Mouse (Mus musculus): ENCODE data around the gene Trim47.
A peak's percentile ranks its signal among the peaks of the same experiment; 100 is the strongest.
"Not testable (repeated sequence)": the region's sequence is repeated elsewhere in the genome, so short reads cannot be mapped to it uniquely, and the experiment has no call there.

Trim47 gene

DNA sequence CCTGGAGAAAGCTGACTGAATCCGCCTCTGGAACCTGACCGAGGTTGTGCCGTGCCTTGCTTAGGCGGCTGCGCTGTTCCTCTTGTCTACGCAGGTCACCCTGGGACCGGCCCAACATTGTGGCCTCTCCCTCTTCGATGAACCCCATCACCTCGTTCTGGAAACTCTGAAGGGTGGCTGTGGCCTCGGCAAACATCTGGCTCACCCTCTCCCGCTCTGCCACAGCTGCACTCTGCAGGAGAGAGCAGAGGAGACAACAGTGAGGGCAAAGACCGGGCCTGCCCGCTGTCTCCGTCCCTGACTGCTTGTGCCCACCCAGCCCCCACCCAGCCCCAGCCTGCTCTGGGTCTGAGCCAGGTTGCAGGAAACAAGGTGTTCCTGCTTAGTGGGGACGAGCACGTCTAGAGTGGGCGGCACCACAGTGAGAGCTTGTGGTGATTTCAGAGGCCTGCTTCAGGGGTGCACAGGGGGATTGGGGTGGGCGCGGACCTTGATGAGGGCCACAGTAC lies 19.2 kb downstream of the Trim47 start:
- DNase-seq (ENCODE audit: low spot score): no peak

DNA sequence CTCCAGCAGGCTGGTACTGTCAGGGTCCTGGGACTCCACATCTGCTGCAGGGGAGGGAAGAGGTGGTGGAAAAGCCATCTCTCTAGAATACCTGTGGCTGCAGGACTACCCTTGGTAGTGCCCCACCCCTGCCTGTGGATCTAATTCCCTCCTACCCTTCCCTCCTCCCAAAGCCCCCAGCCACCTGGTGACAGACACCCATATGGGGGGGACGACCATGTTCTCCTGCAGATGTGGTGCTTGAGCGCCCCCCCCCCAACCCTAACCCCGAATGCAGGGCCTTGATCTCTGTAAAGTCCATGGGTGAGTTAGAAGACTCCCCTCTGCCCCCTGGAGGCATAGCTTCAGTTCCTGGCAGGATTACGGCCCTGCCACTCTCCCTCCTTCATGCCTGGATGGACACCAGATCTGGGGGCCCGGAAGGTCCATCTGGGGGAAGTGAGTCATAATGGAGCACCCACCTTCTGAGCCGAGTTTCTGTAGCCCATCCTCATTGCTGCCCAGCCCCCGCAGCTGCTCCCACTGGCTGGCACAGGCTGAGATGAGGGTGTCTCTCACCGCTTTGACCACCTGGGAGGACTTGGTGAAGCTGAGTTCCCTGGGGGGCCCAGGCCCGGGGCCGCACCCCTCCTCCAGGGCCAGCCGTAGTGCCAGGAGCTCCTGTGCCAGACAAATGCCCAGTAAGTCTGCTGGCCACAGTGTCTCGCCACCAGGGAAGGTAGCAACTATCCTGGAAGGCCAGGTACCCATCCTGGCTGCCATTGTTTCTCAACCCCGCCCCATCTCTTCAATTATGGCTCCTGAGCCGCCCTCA lies 19.8 kb downstream of the Trim47 start:
- DNase-seq (ENCODE audit: low spot score): no peak

DNA sequence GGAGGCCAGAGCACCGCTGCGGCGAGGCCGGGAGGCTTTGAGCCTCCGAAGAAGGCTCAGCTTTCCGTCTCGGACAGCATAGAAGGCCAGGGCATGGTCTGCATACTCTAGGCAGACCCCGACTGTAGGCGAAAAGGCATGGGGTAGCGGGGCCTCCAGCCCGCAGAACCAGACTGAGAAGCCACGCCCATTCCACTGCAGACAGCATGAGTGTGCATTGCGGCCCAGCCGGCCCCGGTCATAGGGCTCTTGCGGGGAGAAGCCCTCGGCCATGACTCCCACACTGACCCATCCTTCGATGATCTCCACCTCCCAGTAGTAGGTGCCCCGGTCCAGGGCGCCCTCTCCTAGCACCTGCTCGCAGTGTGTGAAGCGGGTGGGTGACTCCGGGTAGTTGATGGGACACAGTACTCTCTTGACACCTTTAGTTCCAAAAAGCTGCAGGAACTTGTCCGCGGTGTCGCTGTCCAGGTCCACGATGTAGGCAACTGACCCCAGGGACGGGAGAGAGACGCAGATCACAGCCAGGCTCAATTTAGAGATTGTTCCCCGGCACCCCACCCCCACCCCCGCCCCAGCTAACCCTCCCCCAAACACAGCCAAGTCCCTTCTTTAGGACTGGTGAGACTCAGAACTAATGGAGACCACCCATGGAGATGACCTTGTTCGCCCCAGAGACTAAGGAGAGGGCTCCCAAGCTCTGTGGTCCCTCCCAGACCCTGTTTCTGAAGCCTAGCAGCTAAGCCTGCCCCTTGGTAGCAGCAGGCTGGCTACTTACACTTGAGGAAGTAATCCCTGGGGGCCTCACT lies 20.7 kb downstream of the Trim47 start:
- DNase-seq (ENCODE audit: low spot score): no peak

GRCm38 (mm10) chr11:116105065-116105464 lies 21.9 kb downstream of the Trim47 start:
- DNase-seq (ENCODE audit: low spot score): no peak

- DNase-seq (ENCODE audit: low spot score): no peak
Measured at GRCm38 (mm10) chr11:116104006-116104646, 22.9 kb downstream of the Trim47 start.

- no peak for DNase-seq (ENCODE audit: low spot score)
Measured at GRCm38 (mm10) chr11:116103572-116103971, 23.4 kb downstream of the Trim47 start.

DNA sequence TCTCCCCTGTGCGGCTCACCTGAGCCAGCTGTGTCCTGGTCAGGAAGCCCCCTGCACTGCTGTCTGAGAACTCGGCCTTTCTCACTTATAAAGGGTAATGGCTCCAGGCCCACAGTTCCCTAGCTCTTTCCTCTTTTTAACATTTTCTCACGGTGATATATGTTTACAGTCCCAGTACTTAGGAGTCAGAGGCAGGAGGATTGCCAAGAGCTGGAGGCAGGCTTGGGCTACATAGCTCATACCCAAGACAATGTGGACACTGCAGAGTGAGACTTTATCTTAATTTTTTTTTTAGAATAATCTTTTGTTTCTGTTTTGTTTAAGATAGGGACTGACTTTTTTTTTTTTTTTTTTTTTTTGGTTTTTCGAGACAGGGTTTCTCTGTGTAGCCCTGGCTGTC lies 24.5 kb downstream of the Trim47 start:
- DNase-seq (ENCODE audit: low spot score): no peak

DNA sequence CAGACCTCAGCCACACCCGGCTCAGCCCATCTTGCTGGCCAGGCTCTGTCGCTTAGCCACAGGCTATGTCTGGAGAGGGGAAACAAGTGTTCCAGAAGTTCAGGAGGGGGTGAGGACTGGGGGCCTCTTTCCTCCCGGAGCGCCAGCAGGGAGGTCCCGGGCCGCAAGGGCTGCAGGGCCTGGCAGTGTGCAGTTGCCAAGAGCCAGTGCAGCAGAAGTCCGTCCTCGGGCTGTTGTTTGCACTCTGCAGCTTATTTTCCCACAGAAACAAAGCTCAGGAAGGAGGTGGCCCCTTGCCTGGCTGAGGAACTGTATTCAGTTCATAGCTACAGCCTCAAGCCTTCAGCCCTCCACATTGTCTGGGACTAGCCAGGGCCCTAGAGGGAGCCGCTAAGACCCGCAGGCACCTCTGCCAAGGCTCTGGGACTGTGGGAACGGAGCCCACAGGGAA lies 25.1 kb downstream of the Trim47 start:
- DNase-seq (ENCODE audit: low spot score): no peak

DNA sequence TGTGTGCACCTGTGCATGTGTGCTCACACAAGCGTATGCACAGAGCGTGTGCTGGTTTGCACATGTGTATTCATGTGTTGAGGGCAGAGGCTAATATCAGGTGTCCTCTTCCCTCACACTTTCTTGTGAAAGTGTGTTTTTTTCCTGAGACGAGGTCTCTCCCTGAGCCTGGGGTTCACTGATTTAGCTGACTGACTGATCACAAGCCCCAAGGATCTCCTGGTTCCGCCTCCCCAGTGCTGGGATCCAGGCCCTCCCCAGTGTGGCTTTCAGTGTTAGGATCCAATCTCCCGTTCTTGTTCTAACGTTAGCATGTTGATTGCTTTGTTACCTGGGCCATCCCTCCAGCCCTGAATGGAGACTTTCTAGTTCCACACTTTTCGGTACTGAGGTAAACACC lies 26.2 kb downstream of the Trim47 start:
- no peak for DNase-seq (ENCODE audit: low spot score)

GRCm38 (mm10) chr11:116100385-116100784 lies 26.6 kb downstream of the Trim47 start:
- DNase-seq (ENCODE audit: low spot score): peak; percentile 24

DNA sequence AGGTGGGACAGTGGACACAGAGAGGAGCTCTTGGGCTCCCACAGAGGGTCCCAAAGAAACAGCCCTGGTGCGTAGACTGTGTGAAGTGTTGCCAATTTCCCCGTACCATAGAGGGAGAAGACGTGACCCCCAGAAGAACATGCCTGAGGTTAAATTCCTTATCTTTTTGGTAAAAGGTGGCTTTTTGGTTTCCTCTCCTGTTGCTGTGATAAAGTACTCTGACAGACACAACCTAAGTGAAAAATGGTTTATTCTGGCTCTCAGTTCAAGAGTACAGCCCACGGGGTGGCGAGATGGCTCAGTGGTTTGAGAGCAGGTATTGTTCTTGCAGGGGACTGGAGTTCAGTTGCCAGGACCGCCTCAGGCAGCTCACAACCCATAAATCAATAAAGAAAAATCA lies 27.5 kb downstream of the Trim47 start:
- no peak for DNase-seq (ENCODE audit: low spot score)

DNA sequence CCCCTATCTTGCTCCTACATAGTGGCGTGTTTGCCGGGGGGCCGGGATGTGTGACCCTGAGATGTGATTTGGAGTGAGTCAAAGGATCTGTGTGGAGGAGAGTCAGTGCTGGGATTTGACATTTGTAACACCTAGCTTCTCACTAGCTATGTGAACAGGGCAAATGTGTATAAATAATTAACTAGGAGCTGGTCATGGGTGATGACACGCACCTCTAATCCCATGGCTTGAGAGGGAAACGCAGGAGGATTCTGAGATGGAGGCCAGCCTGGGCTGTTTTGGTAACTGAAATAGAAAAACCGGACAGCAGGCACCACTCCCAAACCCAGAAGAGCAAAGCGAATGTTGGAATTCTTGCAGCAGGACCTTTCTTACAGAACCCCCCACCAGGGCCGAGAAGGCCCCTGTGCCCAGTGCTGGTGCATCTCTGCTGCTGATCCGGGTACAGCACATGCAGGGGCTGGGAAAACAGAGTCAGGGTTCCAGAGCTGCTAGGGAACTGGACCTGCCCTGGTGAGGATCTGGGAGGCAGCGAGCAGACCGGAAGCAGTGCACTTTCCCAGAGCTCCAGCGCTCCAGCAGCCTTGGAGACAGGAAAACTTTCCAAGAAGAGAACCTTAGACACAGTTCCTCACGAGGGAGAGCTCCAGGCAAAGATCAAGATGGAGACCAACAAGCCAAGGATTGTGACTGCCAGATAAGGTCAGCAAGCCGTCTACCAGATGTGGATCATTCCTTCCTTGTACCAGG lies 28.1 kb downstream of the Trim47 start:
- DNase-seq (ENCODE audit: low spot score): peak; percentile 69

DNA sequence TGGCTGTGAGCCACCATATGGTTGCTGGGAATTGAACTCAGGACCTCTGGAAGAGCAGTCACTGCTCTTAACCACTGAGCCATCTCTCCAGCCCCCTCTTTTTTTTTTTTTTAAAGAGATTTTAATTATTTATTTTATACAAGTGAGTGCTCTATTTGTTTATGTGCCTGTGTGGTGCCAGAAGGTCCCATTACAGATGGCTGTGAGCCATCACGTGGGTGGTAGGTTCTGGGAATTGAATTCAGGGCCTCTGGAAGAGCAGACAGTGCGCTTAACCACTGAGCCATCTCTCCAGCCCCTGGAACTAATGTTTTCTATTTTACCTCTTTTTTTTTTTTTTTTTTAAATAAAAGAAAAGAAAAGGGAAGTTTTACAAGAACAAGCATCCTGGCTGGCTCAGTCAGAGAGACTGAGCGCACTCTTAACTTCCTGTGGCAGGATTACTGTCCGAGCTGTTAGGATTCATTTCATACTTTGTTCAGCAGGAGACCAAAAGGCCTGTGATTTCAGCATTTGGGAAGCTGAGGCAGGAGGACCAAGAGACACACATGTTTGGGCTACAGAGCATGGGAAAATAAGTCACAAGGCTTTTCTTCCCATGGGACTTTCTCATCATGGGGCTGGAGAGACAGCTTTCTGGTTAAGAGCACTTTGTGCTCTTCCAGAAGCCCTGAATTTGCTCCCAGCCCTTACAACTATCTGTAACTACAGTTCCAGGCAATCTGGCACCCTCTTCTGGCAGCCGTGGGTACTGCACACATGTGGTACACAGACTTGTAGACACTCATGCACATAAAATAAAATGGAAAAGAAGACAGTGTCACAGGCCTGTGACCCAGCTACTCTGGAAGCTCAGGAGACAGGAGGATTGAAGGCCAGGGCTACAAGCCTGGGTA lies 30.5 kb downstream of the Trim47 start:
- DNase-seq (ENCODE audit: low spot score): no peak

DNA sequence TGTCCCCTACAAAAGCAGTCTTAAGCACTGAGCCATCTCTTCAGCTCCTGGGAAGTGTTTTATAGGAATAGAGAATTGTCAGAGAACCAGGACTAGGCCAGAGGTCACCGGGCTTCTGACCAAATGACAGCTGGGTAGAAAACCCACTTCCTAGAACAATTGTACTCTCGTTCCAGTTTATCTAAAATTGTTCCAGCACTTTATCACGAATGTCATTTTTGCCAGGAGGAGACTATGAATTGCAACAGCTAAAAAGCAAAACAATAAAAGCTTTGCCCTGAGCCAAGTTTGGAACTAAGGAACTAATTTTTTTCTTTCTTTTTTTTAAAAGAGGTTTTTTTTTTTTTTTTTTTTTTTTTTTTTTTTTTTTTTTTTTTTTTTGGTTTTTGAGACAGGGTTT lies 31.4 kb downstream of the Trim47 start:
- no peak for DNase-seq (ENCODE audit: low spot score)

GRCm38 (mm10) chr11:116093771-116094565 lies 33.0 kb downstream of the Trim47 start:
- peak; percentile 9 for DNase-seq (ENCODE audit: low spot score)

- DNase-seq (ENCODE audit: low spot score): not testable (repeated sequence)
Measured at GRCm38 (mm10) chr11:116092959-116093358, 34.1 kb downstream of the Trim47 start.

DNA sequence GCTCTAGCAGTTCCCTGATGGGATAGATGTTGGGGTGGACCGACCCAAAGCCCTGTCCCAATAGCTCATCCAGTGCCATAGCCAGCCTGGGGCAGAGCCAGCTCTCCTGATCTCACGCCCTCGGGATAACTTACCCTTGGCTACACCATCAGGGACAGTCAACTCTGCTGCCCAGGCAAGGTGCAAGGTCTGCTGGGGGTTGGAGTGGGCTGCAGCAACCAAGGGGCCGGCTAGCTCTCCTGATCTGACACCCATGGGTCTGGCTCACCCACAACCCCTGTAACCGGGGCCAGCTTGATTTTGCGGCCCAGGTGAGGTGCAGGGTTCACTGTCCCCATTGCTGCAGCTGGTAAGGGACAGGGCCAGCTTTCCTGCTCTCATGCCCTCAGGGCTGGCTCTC lies 35.4 kb downstream of the Trim47 start:
- no peak for DNase-seq (ENCODE audit: low spot score)

- DNase-seq (ENCODE audit: low spot score): no peak
Measured at GRCm38 (mm10) chr11:116089545-116089944, 37.5 kb downstream of the Trim47 start.

GRCm38 (mm10) chr11:116088741-116089394 lies 38.1 kb downstream of the Trim47 start:
- DNase-seq (ENCODE audit: low spot score): no peak
